Mouse (Mus musculus) embryonic fibroblast, embryonic 13.5 days (primary cell): ENCODE results near the gene Slc5a8. TPM values are rescaled to one million over a fixed set of nuclear protein-coding genes. Genes with fewer than 3 reads are reported as not detected.

Source experiments
- H3K27ac ChIP-seq: 2 replicates; pipeline ENCODE4 v1.5.1; 2012; ENCODE audit warnings: low read length, control low read depth, inconsistent platforms; ENCODE audit not compliant: insufficient read depth
- H3K4me1 ChIP-seq: 2 replicates; pipeline ENCODE4 v1.6.1; 2011; ENCODE audit warnings: low read length; ENCODE audit not compliant: control insufficient read depth, insufficient read depth
- H3K4me3 ChIP-seq: 2 replicates; pipeline ENCODE4 v1.5.1; 2011; ENCODE audit warnings: mild to moderate bottlenecking, control low read depth, low read length; ENCODE audit not compliant: insufficient read depth
- CTCF ChIP-seq: IDR thresholded peaks from 2 replicates; pipeline ENCODE4 v1.5.1; 2011; ENCODE audit warnings: mild to moderate bottlenecking, control low read depth, low read length, moderate library complexity, borderline replicate concordance; ENCODE audit not compliant: insufficient read depth
- POLR2A ChIP-seq: IDR thresholded peaks from 2 replicates; pipeline ENCODE4 v1.6.1; 2011; ENCODE audit warnings: low read depth, mild to moderate bottlenecking, control low read depth, low read length, moderate library complexity
- polyA plus RNA-seq: library from polyadenylated mRNA; stranded (reverse); fragments of >200 nt; gene quantifications from 2 replicates; pipeline ENCODE4 v1.2.4, GENCODE M21; 2011; ENCODE audit warnings: low read depth; ENCODE audit not compliant: missing spikeins, insufficient read length

Gene Slc5a8
- 0.23 and 0.40 TPM in 2 replicates for polyA plus RNA-seq

DNA sequence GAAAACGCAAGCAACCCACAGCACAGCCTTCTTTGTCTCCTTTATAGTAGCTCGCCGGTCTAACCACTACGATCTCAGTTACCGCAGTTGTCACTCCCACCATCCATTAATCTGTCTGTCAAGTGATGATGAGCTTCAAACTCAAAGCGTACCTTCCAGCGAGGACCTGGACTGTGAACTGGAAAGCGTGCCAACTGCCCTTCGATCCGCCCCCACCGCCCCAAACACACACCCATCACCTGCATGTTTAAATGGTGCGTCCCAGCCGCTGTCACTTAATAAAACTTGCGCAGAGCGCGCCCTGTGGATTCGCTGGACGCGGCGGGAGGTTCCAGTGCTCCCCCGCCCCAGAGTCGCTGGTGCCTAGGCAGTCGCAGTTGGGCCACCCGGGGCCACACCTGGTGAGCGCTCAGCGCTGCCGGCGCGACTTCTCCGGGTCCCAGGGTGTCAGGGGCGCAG is at the start of gene Slc5a8:
Gene Slc5a8 (plus strand): TSS at position 361 of the 459 bp plus-strand sequence.
- Histone ChIP-seq H3K27ac (no peak within 1 kb of the TSS), H3K4me1 (no peaks in the 10 kb centered on the region), H3K4me3 (peak within 1 kb of the TSS; percentile 6)
- TF ChIP-seq CTCF (no peak), POLR2A (no peak)

DNA sequence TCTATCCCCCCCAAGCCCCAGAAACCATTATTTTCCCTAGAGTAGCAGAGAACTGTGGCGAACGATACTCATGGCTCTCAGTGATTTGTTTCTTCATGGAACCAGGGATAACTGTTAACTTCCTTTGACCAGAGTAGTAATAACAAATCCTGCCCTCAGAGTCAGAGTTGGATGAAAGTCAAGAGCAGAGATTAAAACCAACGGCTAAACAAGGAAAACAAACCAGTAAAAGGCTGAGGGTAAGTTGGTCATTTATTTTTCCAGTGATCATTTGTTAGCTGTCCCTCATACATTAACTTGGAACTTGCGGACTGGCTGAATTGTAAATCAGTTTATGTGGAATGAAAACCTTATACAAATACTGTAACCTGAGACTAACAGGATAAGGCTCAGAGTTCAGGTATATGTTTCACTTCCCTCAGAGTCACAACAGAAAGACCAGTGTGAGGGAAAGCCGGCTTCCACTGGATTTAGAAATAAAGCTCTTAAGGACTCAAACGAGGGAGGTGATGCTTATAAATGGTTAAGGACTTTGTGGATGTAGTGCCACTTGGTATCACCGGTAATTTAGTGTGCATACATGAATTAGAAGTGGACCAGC is 36.8 kb upstream of the Slc5a8 start:
- Histone ChIP-seq H3K4me3 (no peak overlapping the region), H3K27ac (no peak overlapping the region), H3K4me1 (peaks cover 2% of the 10 kb centered on the region; the same call in 1 of the 2 replicates)

GRCm38 (mm10) chr10:88849976-88850375 is 35.8 kb upstream of the Slc5a8 start:
- no peak overlapping the region for H3K4me3 ChIP-seq

More for the DNA sequence above, 36.8 kb upstream of the Slc5a8 start:
- TF ChIP-seq POLR2A (no peak), CTCF (no peak)

GRCm38 (mm10) chr10:88853326-88853725 is 32.5 kb upstream of the Slc5a8 start:
- Histone ChIP-seq H3K27ac (no peak overlapping the region), H3K4me1 (peaks cover 2% of the 10 kb centered on the region; the same call in 1 of the 2 replicates), H3K4me3 (no peak overlapping the region)
- no peak for TF ChIP-seq CTCF
- TF ChIP-seq POLR2A = no peak

More at GRCm38 (mm10) chr10:88849976-88850375, 35.8 kb upstream of the Slc5a8 start:
- peak overlapping the region; percentile 65; the same call in 1 of the 2 replicates for H3K27ac ChIP-seq
- TF ChIP-seq CTCF = no peak
- no peak for TF ChIP-seq POLR2A
- peaks cover 2% of the 10 kb centered on the region; the same call in 1 of the 2 replicates for H3K4me1 ChIP-seq

DNA sequence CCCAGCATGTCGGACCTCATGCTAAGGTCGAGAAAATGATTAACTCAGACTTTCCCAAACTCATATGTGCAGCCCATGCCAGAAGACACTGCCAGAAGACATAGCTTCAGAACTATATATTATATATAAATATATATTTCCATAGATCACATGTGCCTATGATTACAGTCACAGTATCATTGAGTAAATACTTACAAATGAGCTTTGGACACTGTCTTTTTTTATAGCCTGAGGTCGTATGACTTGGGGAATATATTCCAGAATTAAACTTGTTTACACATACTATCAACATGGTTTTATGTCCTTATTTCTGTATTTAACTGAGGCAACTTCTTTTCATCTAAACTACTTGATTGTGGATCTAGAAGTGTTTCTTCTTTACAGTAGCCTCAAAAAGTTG is 24.9 kb upstream of the Slc5a8 start:
- H3K27ac ChIP-seq = no peak overlapping the region
- no peak for TF ChIP-seq POLR2A
- no peak for TF ChIP-seq CTCF

GRCm38 (mm10) chr10:88861416-88861815 is 24.4 kb upstream of the Slc5a8 start:
- Histone ChIP-seq H3K4me3 (no peak overlapping the region), H3K27ac (no peak overlapping the region), H3K4me1 (no peaks in the 10 kb centered on the region)
- TF ChIP-seq POLR2A = no peak
- TF ChIP-seq CTCF = no peak

More for the DNA sequence above, 24.9 kb upstream of the Slc5a8 start:
- Histone ChIP-seq H3K4me1 (no peaks in the 10 kb centered on the region), H3K4me3 (no peak overlapping the region)

DNA sequence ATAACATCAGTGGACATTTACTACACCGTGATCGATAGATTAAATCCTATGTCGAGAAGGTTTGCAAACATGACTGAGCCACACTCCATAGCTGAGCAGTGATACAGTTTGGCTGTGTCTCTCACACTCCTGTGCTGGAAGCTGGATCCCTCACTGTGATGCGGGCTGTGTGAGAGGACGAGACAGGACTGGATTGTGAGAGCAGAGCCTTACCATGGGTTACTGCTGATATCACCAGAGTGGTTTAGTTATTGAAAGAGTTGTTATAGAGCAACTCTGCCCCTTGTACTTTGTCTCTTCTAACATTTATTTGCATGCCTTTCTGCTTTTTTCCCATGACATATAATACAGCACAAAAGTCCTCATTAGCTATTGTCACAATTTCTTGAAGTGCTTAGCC is 23.5 kb upstream of the Slc5a8 start:
- Histone ChIP-seq H3K4me3 (no peak overlapping the region), H3K4me1 (no peaks in the 10 kb centered on the region), H3K27ac (no peak overlapping the region)
- TF ChIP-seq CTCF (no peak), POLR2A (no peak)

- TF ChIP-seq POLR2A (no peak), CTCF (no peak)
- H3K4me1 ChIP-seq = no peaks in the 10 kb centered on the region
- H3K4me3 ChIP-seq = no peak overlapping the region
- H3K27ac ChIP-seq = no peak overlapping the region
These were observed 19.8 kb upstream of the Slc5a8 start for GRCm38 (mm10) chr10:88866017-88866416.

DNA sequence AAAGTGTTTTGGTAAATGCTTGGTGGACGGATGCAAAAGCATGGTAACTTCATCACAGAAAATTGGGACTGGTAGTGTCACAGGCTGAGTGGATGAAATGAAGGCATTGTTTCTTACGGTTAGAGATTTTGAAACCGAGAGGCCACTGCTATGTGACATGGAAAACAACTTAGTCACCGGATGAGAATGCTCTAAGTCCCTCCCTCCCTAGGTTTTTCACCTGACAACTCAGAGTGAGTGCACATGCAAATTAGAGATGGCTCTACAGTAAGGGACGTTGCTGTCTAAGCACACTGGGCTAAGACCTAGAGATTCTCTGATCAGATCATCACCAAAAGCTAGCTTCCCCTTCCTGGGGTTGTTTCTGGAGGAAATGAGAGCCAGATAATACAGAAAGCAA is 10.9 kb upstream of the Slc5a8 start:
- no peaks in the 10 kb centered on the region for H3K4me1 ChIP-seq
- H3K4me3 ChIP-seq = no peak overlapping the region
- TF ChIP-seq POLR2A (no peak), CTCF (no peak)
- H3K27ac ChIP-seq = no peak overlapping the region

DNA sequence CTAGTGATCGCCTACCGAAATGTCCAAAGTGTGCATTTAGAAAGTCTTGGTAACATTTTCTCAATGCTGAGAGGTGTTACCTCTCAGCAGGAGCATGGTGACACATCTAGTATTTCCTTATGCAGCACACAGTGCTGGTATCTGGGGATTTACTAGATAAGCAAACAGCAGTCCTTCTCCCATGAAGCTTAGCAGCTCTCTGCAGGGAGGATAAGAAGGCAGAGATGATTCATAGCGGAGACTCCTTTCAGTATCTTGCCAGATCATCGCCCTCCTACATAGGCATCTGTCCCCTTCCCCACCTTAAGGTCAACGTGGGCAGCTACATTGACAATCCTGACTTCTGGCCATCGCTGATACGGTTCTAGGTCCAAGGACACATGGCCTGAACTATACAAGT is 8.4 kb upstream of the Slc5a8 start:
- H3K27ac ChIP-seq = no peak overlapping the region
- H3K4me3 ChIP-seq = no peak overlapping the region
- TF ChIP-seq POLR2A (no peak), CTCF (no peak)
- H3K4me1 ChIP-seq = no peaks in the 10 kb centered on the region
